ENCODE assay signal across 11 mouse cellular contexts in the genomic region with DNA sequence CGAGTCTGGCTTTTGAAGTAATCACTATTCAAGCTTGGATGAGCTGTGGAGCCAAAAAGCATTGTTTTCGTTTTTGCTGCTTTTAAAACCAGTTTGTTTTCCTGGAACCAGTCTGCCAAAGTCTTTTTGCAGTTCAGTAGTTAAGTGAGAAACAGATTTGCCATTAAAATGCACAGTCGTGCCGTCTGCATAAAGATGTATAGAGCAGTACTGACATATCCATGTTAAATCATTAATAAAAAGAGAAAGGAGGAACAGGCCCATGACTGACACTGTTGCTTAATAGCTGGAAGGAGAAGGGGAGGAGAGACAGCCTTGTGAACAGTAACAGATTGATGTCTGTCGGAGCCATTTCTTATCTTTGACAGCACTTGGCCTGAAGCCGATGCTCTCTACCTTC.
"Had no signal": no experiment of that assay in that cellular context is flagged by ENCODE, and none has a peak within 500 bp of the region (broad histone marks: within the 10 kb centered on the region; RNA-seq: fewer than 3 reads in every experiment).

No protein-coding gene starts in this region.

- H3K4me2 ChIP-seq: limb, embryonic 13.5 days; midbrain, embryonic 15.5 days; neural tube, embryonic 13.5 days had no signal

- H3K4me3 ChIP-seq: limb, embryonic 13.5 days; midbrain, embryonic 15.5 days; neural tube, embryonic 13.5 days had no signal

- H3K4me1 ChIP-seq: limb, embryonic 13.5 days; midbrain, embryonic 15.5 days; neural tube, embryonic 13.5 days had no signal

- H3K36me3 ChIP-seq: limb, embryonic 13.5 days; midbrain, embryonic 15.5 days; neural tube, embryonic 13.5 days had no signal

- H3K27ac ChIP-seq: limb, embryonic 13.5 days; liver, embryonic 14.5 days; midbrain, embryonic 15.5 days; neural tube, embryonic 13.5 days; stomach, postnatal 0 days had no signal

- DNase-seq: kidney, adult 11 months; kidney, adult 9 months; kidney, postnatal 14 days; left cerebral cortex, postnatal 4 days; lung, adult 18-20 months; thymus, postnatal 25 days had no signal

- H3K9me3 ChIP-seq: limb, embryonic 13.5 days; midbrain, embryonic 15.5 days; neural tube, embryonic 13.5 days had no signal

- ATAC-seq: midbrain, embryonic 15.5 days had no signal

- H3K9ac ChIP-seq: limb, embryonic 13.5 days; liver, embryonic 14.5 days; midbrain, embryonic 15.5 days; neural tube, embryonic 13.5 days had no signal

- H3K27me3 ChIP-seq: limb, embryonic 13.5 days; midbrain, embryonic 15.5 days; neural tube, embryonic 13.5 days had no signal
